Mouse (Mus musculus) spleen, adult 2 months (tissue): ENCODE measurements around the gene Bcl6. TPM values are rescaled to one million over a fixed set of nuclear protein-coding genes. Genes with fewer than 3 reads are reported as not detected.

Source experiments
- DNase-seq, 2 experiments: peaks; one replicate each; pipeline versions ENCODE4 v3.0.0 to v3.0.0-alpha.2; 2012 to 2021; ENCODE audit warnings: low spot score in 2 of 2, low read depth in 1 of 2
- H3K27ac ChIP-seq: fragments of 200-500 bp; 2 replicates; pipeline ENCODE4 v1.5.1; 2012; ENCODE audit warnings: low read length, inconsistent platforms; ENCODE audit not compliant: insufficient read depth
- H3K27me3 ChIP-seq: fragments of 200-500 bp; 2 replicates; pipeline ENCODE4 v1.6.1; 2012; ENCODE audit warnings: mild to moderate bottlenecking, moderate library complexity, low read length, inconsistent platforms; ENCODE audit not compliant: control insufficient read depth, insufficient read depth
- H3K36me3 ChIP-seq: fragments of 200-500 bp; 2 replicates; pipeline ENCODE4 v1.6.1; 2012; ENCODE audit warnings: mild to moderate bottlenecking, low read length, inconsistent platforms; ENCODE audit not compliant: control insufficient read depth, insufficient read depth
- H3K4me1 ChIP-seq: fragments of 200-500 bp; 2 replicates; pipeline ENCODE4 v1.6.1; 2011; ENCODE audit warnings: inconsistent platforms; ENCODE audit not compliant: control insufficient read depth, insufficient read depth, insufficient read length
- H3K4me3 ChIP-seq: fragments of 200-500 bp; 2 replicates; pipeline ENCODE4 v1.5.1; 2011; ENCODE audit warnings: mild to moderate bottlenecking, inconsistent platforms; ENCODE audit not compliant: insufficient read depth, insufficient read length; ENCODE audit errors: extremely low read depth
- CTCF ChIP-seq: fragments of 200-500 bp; IDR thresholded peaks from 2 replicates; pipeline ENCODE4 v1.5.1; 2011; ENCODE audit warnings: mild to moderate bottlenecking, inconsistent platforms; ENCODE audit not compliant: insufficient read depth, insufficient read length, insufficient replicate concordance; ENCODE audit errors: extremely low read depth
- POLR2A ChIP-seq: fragments of 200-500 bp; IDR thresholded peaks from 2 replicates; pipeline ENCODE4 v1.6.1; 2011; ENCODE audit warnings: low read depth, low read length, inconsistent platforms
- WGBS: fragments of 180-500 bp; shearing (Covaris S2); methylation state at CpG from one replicate; pipeline ENCODE4 v1.1.7; 2018; 5-methylcytosine and 5-hydroxymethylcytosine counted together
- polyA plus RNA-seq: library from polyadenylated mRNA; depleted of rRNA; stranded (reverse); fragments of >200 nt; gene quantifications from 2 replicates; pipeline ENCODE4 v1.2.3, GENCODE M21; 2012

The Bcl6 gene
- polyA plus RNA-seq, 1 experiment: 24.1 TPM

DNA sequence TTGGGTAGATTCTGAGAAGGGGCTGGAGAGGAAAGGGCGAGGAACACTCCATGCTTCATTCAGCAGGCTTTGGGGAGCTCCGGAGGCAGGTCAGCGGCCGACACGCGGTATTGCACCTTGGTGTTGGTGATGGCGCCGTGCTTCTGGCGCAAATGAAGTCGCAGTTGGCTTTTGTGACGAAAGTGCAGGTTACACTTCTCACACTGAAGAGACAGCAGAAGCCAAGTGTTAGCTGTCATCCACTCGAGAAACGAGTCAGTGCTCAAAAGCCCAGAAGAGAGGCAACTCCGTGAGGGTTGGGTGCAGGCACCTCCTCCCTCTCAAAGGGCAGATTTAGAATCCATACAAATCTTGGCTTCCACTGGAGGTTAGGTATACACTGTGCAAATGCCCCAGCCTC is 22.6 kb downstream of the Bcl6 start:
- WGBS: 94% methylated on average over 14 of the region's 14 CpGs
- Histone ChIP-seq H3K27me3 (no peaks in the 10 kb centered on the region), H3K4me1 (no peaks in the 10 kb centered on the region), H3K36me3 (peaks cover 55% of the 10 kb centered on the region), H3K4me3 (no peak overlapping the region), H3K27ac (no peak overlapping the region)
- no peak for DNase-seq
- no peak for TF ChIP-seq POLR2A

DNA sequence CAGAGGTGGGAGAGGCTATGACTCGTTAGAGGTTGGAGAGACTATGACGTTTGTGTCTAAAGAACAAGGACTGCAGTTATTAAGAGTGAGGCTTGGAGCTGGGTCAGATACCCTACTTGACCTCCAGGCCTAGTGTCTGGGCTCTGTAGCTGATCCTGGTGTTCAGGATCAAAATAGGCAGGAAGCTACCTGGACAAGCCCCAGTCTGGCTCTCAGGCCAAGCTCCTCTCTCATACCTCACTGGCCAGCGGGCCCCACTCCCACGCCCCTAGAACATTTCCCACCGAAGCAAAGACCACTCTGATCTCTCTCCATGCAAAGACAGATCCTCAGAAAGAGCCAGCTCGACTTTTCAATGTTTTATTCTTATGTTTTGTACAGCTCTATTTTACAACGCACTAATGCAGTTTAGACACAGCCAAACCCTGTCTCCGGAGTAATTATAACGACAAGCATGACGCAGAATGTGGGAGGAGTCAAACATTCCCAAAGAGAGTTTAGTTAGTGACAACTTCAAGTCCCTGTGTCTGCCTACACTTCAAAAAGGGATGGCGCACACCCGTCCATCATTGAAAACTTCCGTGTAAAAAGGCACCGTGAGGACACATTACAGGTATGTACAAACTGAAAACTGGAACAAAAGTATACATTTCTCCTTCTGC is 23.8 kb downstream of the Bcl6 start:
- no peak overlapping the region for H3K4me3 ChIP-seq
- WGBS: 88% methylated on average over 14 of the region's 14 CpGs

DNA sequence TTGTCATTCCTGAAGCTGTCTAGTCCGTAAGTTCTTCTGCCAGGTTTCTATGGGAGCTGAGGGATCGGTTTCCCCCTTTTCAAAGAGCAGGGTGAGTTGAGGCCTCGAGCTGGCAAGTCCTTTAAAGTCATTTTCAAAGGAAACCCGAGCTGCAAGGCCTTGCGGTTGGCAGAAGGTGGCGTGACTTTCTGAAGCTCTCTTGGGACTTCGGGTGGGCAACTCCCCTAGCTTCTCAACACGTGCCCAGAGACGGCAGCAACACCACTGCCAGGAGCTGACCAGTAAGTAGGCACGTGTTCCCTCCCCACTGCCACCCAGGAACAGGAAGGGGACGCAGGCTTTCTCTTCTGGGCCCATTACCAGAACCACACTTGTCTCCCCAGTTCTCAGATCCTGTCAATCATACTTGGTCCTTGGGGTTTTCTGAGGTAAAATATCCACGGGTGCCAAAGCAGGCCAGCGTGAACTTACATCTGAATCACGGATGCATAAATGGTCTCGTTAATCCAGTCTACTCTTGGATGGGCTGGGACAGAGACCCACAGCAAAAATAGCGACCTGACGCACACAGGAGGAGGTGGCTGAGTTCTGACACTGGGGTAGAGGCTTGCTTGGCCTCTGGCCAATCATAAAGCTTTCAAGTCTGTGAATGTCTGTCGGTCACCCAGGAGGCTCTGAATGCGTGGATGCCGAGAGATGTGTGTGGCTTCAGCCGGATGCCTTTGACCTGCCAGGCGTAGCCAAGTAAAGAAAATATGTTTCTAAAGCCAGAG is 24.6 kb downstream of the Bcl6 start:
- Histone ChIP-seq H3K4me1 (no peaks in the 10 kb centered on the region), H3K4me3 (no peak overlapping the region), H3K27ac (no peak overlapping the region), H3K36me3 (peaks cover 37% of the 10 kb centered on the region), H3K27me3 (no peaks in the 10 kb centered on the region)
- no peak for DNase-seq
- TF ChIP-seq CTCF: no peak
- no peak for TF ChIP-seq POLR2A
- WGBS: 86% methylated on average over 22 of the region's 22 CpGs

More for the DNA sequence above, 23.8 kb downstream of the Bcl6 start:
- DNase-seq: no peak
- TF ChIP-seq CTCF: no peak
- TF ChIP-seq POLR2A: no peak
- no peak overlapping the region for H3K27ac ChIP-seq
- no peaks in the 10 kb centered on the region for H3K4me1 ChIP-seq
- peaks cover 44% of the 10 kb centered on the region for H3K36me3 ChIP-seq
- no peaks in the 10 kb centered on the region for H3K27me3 ChIP-seq

GRCm38 (mm10) chr16:23962401-23962800 is 26.3 kb downstream of the Bcl6 start:
- no peak overlapping the region for H3K27ac ChIP-seq
- peak in 1 of 2 experiments; percentile 34 for DNase-seq
- no peak overlapping the region for H3K4me3 ChIP-seq
- no peaks in the 10 kb centered on the region for H3K27me3 ChIP-seq
- H3K4me1 ChIP-seq: no peaks in the 10 kb centered on the region
- peaks cover 22% of the 10 kb centered on the region for H3K36me3 ChIP-seq
- no peak for TF ChIP-seq POLR2A
- peak; percentile 45; the same call in 1 of the 2 replicates for TF ChIP-seq CTCF
- 84% methylated on average over 2 of the region's 2 CpGs for WGBS

DNA sequence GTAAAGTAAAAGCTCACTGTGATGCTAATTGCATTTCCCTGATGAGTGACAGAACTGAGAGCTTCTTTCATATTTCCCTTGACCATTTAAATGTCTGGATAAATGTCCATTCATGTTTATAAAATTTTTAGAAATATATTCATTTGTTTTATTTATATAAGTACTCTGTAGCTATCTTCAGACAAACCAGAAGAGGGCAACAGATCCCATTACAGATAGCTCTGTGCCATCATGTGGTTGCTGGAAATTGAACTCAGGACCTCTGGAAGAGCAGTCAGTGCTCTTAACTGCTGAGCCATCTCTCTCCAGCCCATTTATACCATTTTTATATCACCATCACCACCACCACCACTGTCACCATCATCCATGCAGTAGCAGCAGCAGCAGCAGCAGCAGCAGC is 29.7 kb downstream of the Bcl6 start:
- H3K27ac ChIP-seq: no peak overlapping the region
- H3K36me3 ChIP-seq: peaks cover under 1% of the 10 kb centered on the region; the same call in 1 of the 2 replicates
- TF ChIP-seq POLR2A (no peak), CTCF (no peak)
- no peaks in the 10 kb centered on the region for H3K27me3 ChIP-seq
- no peak for DNase-seq
- no peak overlapping the region for H3K4me3 ChIP-seq
- no peaks in the 10 kb centered on the region for H3K4me1 ChIP-seq

- Histone ChIP-seq H3K4me3 (no peak overlapping the region), H3K4me1 (no peaks in the 10 kb centered on the region), H3K27ac (no peak overlapping the region), H3K36me3 (no peaks in the 10 kb centered on the region), H3K27me3 (no peaks in the 10 kb centered on the region)
- WGBS: 0% methylated on average over 1 of the region's 1 CpGs
- no peak for DNase-seq
- TF ChIP-seq POLR2A (no peak), CTCF (no peak)
Measured at GRCm38 (mm10) chr16:23953959-23954260, 34.7 kb downstream of the Bcl6 start.

- Histone ChIP-seq H3K36me3 (no peaks in the 10 kb centered on the region), H3K27ac (no peak overlapping the region), H3K4me1 (no peaks in the 10 kb centered on the region), H3K4me3 (no peak overlapping the region), H3K27me3 (no peaks in the 10 kb centered on the region)
- WGBS: 72% methylated on average over 11 of the region's 11 CpGs
- peak in 1 of 2 experiments; percentile 15 for DNase-seq
- TF ChIP-seq POLR2A: no peak
- TF ChIP-seq CTCF: peak; percentile 40; the same call in 1 of the 2 replicates
Measured at GRCm38 (mm10) chr16:23953189-23953958, 35.3 kb downstream of the Bcl6 start.
